Mouse (Mus musculus): ENCODE measurements around the gene Flt3.

The Flt3 gene

DNA sequence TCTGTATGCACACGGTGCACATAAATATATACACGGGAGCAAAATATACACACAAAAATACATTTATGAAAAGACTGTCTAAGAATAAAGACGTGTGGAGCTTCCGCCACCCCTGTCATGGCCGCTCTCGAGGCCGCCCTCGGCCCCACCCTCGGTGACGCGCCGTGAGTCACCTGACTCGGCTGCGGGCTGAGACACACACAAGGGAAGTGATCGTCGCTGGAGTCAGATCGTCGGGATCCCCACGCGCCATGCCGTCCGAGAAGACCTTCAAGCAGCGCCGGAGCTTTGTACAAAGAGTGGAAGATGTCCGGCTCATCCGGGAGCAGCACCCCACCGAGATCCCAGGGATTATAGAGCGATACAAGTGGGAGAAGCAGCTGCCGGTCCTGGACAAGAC is 8.4 kb upstream of the Flt3 start:
- DNase-seq, result no peak

DNA sequence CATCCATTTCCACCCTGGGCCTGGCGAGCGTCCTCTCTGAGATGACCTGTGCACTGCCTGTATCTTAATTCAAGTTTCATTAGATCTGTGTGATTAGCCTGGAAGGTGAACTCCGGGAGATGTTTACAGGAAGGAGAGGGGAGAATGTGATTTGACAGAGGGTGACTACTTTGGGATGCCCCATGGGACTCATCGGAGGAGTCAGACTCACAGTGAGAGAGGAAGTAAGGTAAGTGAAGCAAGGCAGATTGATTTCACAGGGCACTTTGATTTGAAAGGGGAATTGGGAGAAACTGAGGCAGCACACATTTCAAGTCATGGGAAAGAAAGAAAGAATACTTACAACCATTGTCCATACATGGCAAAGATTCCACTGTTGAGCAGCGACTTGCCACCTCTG is 5.8 kb upstream of the Flt3 start:
- DNase-seq, result no peak

DNA sequence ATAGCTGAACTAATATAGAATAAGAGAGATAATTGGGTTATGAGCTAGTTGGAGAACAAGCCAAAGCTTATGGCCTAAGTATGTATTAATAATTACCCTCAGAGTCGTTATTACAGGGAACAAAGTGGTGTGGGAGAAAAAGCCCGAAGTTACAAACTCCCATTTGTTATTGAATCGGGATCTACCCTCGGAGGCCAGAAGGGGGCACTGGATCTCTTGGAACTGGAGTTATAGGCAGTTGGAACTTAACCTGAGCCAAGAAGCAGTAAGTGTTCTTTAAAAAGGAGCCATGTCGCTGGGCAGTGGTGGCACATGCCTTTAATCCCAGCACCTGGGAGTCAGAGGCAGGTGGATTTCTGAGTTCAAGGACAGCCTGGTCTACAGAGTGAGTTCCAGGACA is 2.2 kb upstream of the Flt3 start:
- peak; percentile 83 for DNase-seq

DNA sequence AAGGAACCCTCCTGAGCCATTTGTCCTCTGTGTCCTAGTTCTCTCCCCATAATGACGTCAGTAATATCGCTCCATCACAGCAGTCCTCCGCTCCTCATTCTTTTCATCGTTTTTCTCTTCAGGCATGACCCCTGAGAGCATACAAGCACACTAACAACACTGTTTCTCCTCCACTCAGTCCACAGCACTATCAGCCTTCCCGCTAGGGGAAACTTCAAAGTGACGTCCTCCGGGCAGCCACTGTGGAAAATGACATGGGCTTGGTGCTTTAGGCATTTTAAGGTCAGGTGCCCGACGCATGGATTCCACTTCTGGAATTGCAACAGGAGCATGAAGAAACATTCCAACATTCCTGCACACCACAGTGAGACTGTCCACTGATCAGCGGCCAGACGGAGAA is 735 bp upstream of the Flt3 start:
- no peak for DNase-seq

DNA sequence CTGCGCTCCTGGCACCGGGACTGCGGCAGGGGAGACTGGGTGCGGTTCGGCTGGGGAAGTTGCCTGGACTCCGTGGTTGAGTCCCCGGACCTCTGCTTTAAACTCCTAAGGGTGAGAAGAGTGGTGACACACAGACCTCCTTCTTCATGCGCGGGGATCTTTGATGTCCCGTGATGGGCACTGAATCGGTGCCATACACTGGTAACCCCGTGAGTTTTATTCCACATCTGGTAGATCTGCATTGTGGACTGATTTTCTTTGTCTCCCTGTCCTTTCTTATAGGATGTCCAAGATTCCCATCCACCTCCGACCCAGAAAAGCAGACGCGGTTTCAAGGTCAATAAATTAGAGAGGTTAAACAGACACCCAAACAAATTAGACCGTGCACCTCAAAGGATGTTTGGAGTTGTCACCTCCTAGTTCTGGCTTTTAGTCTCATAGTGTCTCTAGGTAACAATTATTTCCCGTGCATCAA is 253 bp upstream of the Flt3 start:
- DNase-seq, result no peak

DNA sequence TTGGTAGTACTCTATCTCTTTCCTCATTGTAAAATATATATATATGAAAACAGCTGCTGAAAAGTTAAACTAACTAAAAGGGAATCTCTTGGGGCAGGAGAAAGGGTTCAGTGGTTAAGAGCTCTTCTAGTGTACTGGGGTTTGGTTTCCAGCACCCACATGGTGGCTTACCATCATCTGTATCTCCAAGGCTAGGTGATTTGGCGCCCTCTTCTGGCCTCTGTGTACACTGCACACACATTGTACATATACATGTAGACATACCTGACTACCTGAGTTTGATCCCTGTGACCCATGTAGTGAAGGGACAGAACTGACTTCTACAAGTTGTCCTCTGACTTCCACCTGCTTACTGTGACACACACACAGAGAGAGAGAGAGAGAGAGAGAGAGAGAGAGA is 5.2 kb downstream of the Flt3 start:
- no peak for DNase-seq

DNA sequence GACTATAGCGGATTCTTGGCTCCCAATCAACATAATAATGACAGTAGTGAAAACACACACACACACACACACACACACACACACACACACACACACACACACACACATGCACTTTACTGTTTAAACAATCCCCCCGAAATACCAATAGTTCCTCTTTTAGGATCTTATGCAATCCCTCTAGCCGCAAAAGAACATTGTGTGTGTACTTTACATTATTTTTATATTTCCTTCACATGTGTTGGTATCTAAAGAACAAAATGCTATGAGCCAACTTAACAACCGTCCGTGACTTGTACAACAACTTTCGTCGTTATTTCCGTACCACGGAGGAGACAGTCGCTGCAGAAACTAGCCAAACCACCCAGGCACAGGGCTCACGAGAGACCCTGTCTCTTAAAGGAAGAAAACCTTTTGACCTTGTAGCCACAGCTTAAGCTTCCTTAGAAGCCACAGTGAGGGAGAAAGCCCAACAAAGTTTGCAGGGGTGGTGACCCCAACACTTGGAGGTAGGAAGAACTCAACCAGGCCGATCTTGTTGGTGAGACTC is 7.5 kb downstream of the Flt3 start:
- no peak for DNase-seq

DNA sequence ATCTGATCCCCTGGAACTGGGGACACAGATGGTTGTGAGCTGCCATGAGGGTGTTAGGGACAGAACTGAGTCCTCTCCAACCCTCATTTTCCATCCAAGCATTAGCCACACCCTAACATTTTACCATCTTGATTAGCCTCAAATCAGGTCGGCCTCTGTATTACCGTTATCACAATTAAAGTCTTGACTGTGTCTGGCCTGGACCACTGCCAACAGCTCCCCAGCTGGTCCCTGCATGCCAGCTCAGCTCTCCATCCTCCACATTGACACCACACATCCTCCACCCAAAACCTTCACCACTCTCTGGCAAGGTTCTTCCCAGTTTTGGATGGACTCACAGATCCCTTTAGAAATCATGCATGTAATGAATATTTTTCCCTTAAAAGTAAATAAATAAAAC is 9.5 kb downstream of the Flt3 start:
- DNase-seq, result no peak

DNA sequence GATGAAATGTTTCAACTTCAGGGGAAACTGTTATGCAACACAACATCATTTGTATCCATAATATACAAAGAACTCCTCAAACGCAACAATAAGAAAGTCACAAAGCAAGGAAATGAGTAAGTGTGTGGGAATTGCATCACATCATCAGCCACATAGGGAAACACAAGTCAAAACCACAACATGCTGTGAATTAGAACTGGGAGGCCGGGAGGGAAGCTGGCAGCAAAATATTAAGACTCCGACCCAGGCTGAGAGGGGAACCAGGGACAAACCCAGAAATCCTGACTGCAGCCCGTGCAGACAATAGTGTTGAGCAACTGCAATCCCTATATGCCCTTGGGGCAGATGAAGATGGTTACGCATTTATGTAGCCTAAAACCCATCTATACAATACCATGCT is 11.2 kb downstream of the Flt3 start:
- DNase-seq, result no peak

DNA sequence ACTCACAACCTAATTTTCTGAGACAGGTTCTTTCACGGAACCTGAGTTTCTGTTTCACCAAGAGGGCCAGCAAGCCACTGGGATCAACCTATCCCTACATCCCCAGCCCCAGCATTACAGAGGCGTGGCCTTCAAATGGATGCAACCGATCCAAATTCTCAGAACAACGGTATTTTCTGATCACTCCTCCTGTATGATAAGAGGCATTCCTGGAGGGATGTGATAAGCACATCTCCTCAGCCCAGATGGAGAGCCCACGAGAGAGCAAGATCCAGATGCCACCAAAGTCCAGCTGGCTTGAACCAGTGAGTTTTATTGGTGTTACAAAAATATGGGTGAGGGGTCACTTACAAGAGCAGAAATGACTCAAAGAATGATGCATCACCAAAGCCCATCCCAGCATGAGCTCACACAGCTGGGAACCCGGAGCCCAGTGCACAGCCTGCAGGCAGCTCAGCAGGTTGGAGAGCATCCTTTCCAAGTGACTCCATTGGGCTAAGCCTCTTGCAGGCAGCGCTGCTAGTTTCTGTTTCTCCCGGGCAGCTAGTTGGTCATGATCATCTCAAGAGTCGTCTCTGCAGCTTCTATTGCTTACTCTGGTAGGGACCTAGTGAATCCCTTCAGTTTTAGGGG is 11.8 kb downstream of the Flt3 start:
- no peak for DNase-seq

DNA sequence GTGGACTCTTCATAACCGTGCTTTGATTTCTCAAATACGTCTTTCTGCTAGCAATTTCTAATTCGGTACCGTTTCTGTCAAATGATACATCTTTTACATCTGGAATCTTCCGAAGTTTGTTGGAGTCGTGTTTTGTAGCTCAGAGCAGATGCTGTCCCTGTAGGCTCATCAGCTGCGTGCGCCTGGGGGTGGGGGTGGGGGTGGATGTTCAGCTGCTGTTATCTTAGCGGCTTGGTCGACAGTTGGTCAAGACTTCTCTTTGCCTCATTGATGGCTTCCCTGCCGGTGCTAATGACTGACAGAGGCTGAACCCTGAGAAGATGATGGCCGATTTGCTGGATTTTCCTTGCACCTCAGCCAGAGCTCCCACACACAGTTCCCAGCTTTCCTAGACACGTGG is 13.4 kb downstream of the Flt3 start:
- DNase-seq, result no peak

DNA sequence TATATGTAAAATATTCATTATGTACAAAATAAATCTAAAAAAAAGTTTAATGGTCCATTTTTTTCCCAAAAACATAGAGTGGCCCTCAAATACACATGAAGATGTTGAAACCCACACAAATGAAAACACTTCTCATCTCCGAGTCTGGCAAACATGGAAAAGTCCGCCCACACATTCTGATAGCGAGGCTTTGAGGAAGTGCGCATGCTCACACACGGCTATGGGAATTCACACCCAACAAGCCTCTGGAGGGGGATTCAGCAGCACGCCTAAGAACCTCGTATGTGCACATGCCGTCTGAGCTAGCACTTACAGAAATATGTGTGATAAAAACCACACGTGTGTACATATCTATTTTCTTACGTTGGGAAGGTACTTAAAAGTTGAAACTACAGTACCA is 18.9 kb downstream of the Flt3 start:
- DNase-seq, result no peak

DNA sequence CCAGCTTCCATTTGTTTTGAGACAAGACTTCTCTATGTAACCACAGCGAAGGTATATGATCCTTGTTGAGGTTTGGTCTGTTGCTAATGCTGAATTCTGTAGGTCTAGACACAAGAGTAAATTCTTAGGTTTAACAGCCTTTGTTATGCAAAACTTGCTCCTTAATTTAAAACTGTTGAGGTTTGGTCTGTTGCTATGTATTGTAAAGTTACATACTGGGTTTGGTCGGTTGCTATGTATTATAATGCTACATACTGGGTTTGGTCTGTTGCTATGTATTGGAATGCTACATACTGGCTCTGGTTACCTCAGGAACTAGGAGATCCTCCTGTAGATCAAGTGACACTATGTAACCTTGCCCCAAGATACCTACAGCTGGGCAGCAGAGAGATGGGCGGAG is 20.8 kb downstream of the Flt3 start:
- no peak for DNase-seq

DNA sequence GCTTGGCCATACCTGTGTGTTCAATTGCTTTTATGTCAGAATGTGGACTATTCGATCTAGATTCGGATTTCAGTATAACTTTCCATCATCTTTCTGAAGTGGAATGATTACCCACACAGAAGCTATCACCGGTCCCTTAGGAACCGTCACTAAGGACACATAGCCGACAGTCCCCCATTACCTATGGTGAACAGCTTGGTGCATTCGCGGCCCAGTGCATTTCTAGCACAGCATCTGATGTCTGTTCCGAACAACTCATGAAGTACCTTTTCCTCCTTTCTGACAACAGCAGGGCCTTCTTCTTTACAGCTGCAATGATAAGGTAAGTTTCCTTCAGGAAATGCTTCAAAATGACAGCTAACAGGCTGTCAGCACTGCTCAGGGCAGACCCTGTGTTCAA is 30.0 kb downstream of the Flt3 start:
- no peak for DNase-seq

DNA sequence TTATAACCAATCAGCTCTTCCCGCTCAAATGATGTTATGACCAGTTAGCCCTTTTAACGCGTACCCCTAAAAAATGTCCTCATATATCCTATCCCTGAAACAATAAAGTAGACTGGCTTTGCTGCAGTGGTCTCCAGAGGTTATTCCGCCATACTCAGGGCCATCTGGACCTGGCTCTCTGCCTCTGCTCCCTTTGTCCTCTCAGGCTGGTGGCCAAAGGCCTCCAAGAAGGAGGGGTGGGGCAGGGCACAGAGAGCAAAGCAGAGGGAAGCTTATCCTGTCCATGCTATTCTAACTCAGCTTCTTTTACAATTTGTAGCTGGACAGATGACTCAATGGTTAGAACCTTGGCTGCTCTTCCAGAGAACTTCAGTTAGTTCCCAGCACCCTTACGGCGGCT is 32.1 kb downstream of the Flt3 start:
- no peak for DNase-seq

DNA sequence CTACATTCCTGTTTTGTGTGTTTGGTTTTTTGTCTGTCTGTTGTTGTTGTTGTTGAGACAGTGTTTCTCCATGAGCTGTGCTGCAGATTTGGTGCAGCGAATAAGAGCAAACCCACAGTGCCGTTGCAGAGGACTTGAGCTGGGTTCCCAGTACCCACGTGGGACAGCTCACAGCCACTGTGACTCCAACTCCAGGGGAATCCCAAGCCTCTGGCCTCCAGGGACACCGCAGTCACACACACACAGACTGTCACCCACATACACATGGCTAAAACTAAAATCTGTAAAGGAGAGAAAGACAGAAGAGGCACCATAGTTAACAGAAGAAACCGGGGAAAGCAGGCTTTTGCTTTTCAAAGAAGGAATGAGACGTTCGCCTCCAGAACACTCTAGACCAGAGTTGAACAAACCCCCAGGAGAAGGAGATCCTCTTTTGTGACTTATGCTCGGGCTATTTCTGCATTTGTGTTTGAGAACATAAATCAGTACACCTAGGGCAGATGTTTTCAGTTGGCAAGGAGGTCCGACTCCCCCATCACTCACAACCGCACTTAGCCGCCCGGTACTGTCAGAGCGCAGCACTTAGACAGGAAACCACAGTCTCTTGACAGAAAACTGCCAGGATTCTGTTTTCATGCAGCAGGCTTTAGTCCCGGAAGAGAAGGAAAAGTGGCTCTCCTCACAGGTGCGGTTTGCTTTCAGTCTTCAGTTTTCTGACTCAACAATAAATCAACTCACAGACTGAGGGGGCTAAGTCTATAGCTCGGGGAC is 34.1 kb downstream of the Flt3 start:
- no peak for DNase-seq

DNA sequence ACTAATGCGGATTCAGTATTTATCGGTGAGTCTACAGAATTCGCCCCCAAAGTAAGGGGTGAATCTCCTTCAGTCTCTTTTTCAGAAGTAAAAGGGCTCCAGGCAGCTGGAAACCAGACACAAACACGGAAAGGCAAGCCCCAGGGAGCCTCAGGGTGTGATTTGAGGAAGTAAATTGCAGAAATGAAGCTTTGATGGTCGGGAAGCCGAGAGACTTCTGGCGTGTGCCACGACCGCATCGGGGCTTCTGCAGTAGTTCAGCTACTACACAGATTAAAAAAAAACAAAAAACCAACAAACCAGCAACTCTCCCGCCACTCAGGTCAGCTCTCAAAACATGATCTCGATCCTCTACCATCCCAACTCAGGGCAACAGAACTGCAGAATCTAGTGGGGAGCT is 37.2 kb downstream of the Flt3 start:
- DNase-seq, result no peak

DNA sequence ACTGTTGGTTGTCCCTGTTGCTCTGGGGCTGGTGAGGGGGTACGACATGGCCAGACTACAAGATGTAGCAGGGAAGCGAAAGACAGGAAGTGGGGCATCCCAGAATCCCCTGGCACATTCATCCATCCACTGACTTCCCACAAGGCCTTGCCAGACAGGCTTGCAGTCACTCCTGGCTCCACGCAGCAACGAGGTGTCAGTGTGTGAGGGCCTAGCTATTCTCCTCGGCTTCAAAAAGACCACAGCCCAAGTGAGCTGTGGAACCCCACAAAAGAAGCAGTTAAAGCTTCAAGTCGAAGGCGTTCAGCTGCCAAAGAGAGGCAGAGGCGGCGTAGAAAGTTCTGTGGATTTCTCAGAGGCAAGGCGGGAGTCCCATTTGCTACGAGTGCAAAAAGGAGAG is 41.8 kb downstream of the Flt3 start:
- DNase-seq, result no peak

DNA sequence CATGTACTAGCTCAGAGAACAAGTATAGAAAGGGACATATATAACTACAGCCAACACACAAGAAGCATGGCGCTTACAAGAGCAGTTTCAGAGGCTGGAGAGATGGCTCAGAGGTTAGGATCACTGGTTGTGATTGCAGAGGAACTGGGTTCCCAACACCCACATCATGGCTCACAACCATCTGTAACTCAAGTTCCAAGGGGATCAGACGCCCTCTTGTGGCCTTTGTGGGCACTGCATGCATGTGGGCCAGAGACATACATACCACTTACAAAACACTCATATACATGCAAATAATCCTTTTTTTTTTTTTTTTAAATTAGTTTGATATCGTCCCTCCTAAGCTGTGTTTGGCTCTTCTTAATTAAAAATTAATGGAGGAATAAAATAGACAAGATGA is 42.8 kb downstream of the Flt3 start:
- peak; percentile 13 for DNase-seq

DNA sequence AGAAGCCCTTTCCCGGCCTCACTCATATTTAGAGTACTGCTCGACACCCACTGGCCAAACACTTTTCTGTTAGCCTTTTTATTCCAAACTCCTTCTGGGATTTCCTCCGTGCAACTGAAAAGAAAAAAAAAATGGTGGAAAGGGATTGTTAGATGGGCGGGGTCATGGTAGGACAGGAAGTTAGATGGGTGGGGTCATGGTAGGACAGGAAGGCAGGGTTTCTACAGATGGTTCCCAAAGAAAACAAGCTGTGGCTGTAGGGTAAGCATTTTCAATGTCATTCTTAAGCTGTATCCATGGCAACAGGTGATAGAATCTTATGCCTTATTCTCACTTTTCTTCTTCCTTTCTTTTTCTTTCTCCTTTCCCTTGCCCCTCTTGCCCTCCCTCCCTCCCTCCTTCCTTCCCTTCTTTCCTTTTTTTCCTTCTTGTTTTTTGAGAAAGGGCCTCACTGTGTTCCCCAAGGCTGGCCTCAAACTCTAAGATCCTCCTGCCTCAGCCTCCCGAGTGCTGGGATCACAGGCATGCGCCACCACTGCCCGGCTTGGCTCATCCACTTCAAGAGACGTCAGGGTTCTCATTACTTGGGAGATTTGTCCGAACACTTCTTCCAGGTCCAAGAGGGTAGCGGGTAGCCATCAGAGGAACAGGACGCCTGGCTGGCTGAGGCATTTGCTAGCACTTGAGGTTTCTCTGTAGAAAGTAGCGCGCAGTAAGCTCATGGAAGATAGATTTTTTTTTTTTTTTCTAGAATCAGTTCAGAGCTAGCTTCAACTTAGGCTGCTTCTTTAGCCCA is 43.8 kb downstream of the Flt3 start:
- no peak for DNase-seq

DNA sequence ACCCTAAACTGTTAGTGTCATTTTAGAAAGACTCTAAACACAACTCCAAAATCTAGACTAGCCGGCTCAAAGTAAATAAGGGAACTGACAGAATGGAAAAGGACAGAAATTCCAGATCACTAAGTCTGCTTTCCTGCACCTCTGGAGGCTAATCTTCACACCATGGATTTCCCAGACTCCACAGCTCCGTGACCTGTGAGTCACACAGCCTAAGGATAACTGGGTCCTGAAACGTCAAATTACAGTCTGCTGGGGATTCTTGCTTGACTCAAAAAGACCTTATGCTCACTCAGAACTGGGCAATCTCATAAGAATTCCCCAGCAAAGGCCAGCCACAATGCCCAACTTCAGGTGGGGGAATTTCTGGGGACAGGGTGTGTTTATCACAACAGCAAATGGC is 44.5 kb downstream of the Flt3 start:
- DNase-seq, result no peak

DNA sequence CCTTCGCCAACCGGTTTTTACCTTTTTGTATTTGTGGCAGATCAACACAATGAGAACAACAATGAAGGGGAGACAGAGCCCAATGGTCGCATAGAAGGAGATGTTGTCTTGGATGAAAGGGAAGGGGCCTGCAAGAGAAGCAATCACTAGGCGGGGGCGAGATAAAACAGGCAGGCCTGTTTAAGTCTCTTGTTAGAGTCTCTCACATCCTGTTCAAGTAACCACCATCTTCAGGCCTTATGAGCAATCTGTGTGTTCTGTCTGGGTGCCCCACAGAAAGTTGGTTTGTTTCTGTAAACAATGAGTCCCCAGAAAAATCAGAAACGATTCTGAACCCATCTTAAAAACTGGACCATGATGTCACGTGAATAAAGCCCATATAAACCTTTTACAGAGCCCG is 45.3 kb downstream of the Flt3 start:
- DNase-seq, result no peak

DNA sequence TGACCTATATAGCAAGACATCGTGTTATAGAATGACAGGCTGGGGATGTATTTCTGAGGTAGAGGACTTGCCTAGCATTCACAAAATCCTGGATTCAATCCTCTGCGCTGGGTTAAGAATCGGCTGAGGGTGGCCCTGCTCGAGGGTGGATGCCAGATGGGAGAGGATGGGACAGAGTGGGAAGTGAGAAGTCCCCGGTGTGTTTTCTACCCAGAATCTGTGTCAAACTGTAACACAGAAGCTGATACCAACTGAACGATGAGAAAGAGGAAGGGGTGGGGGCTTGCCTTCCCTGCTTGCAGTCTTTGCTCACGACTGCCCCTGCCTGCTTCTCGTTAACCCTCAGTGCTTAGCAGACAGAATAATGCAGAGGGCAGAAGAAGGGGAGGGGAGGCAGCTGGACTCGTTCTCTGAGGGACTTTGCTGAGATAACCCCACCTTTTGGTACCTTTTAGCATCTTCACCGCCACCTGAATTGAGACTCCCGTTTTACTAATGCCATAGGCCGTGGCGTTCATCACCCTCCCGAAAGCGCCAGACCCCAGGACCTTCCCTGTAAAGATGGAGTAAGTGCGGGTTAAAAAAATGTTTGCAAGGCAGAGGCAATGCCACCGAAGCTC is 46.0 kb downstream of the Flt3 start:
- no peak for DNase-seq

Measured in cerebellum, adult 9-10 months (tissue).